ENCODE assay signal across 12 mouse cellular contexts in genomic region chr1:180889172-180889571, GRCm38 (mm10). TPM values are rescaled to one million over a fixed set of nuclear protein-coding genes. Genes with fewer than 3 reads are reported as not detected.
DNase-seq lines count a peak whose midpoint lies in the region; ATAC-seq and TF ChIP-seq lines count a peak whose summit lies in the region.
"Had no signal": no experiment of that assay in that cellular context is flagged by ENCODE, and none has a peak within 500 bp of the region (broad histone marks: within the 10 kb centered on the region; RNA-seq: fewer than 3 reads in every experiment).

No protein-coding gene starts in this region.

- H3K27me3 ChIP-seq in forebrain, embryonic 13.5 days = peaks cover 19% of the 10 kb centered on the region
- 0 out of 2 replicates have a peak, but pooled peaks cover 10% of the 10 kb centered on the region for H3K27me3 ChIP-seq in forebrain, embryonic 14.5 days (replicated peaks; ENCODE audit: control insufficient read depth, insufficient read depth, low read length)
- peaks cover 14% of the 10 kb centered on the region for H3K27me3 ChIP-seq in kidney, embryonic 16.5 days (ENCODE audit: insufficient read depth, low read length)
- H3K27me3 ChIP-seq in limb, embryonic 15.5 days = peaks cover 25% of the 10 kb centered on the region

- DNase-seq in forebrain, embryonic 14.5 days (ENCODE audit: low spot score) = no peak
- no peak for DNase-seq in kidney, postnatal 4 days
- no peak for DNase-seq in embryo, embryonic 10.5 days (ENCODE audit: low spot score)
- no peak for DNase-seq in cerebellum, postnatal 36 days

- H3K9ac ChIP-seq in forebrain, embryonic 13.5 days = no peak overlapping the region
- H3K9ac ChIP-seq in forebrain, embryonic 14.5 days (ENCODE audit: low read length) = no peak overlapping the region
- H3K9ac ChIP-seq in kidney, embryonic 16.5 days (replicated peaks; ENCODE audit: low read length) = no peak overlapping the region
- no peak overlapping the region for H3K9ac ChIP-seq in limb, embryonic 15.5 days

- H3K27ac ChIP-seq in forebrain, embryonic 13.5 days = no peak overlapping the region
- no peak overlapping the region for H3K27ac ChIP-seq in forebrain, embryonic 14.5 days (ENCODE audit: low read depth, low read length)
- no peak overlapping the region for H3K27ac ChIP-seq in kidney, embryonic 16.5 days (ENCODE audit: low read length)
- peak overlapping the region; percentile 47; the same call in 1 of the 2 replicates for H3K27ac ChIP-seq in bone marrow, adult 2 months (ENCODE audit: control insufficient read depth, insufficient read depth, low read depth, low read length, poor library complexity)
- peak overlapping the region; percentile 47; the same call in 1 of the 2 replicates for H3K27ac ChIP-seq in limb, embryonic 15.5 days

- TF ChIP-seq CTCF in bone marrow, adult 2 months (IDR thresholded peaks at IDR 0.05; ENCODE audit: control insufficient read depth, insufficient read depth, low read length) = no peak

- ATAC-seq in forebrain, embryonic 13.5 days = 0 out of 2 replicates have a peak, but pooled peaks have one; percentile 24
- ATAC-seq in forebrain, embryonic 14.5 days = no peak
- ATAC-seq in kidney, embryonic 16.5 days (ENCODE audit: low FRiP score, low TSS enrichment) = 0 out of 2 replicates have a peak, but pooled peaks have one; percentile 21
- ATAC-seq in limb, embryonic 15.5 days (ENCODE audit: insufficient number of reproducible peaks, low FRiP score, low TSS enrichment, low read depth) = peak; percentile 10; the same call in 1 of the 2 replicates
- ATAC-seq: activated CD4-positive, CD25-positive, alpha-beta regulatory T cell, adult 4 months had no signal

- TF ChIP-seq POLR2A in bone marrow, adult 2 months (IDR thresholded peaks at IDR 0.05; ENCODE audit: borderline replicate concordance, control insufficient read depth, low read depth, low read length) = no peak

- no peak overlapping the region for H3K4me3 ChIP-seq in forebrain, embryonic 13.5 days
- no peak overlapping the region for H3K4me3 ChIP-seq in forebrain, embryonic 14.5 days (ENCODE audit: low read depth, low read length)
- H3K4me3 ChIP-seq in kidney, embryonic 16.5 days (ENCODE audit: low read length) = peak overlapping the region; percentile 20; the same call in 1 of the 2 replicates
- no peak overlapping the region for H3K4me3 ChIP-seq in bone marrow, adult 2 months (replicated peaks; ENCODE audit: control insufficient read depth, low read depth, low read length)
- no peak overlapping the region for H3K4me3 ChIP-seq in limb, embryonic 15.5 days
- H3K4me3 ChIP-seq: erythroblast, embryonic 14.5 days; hindbrain, embryonic 10.5 days had no signal

- H3K4me1 ChIP-seq in forebrain, embryonic 13.5 days = peaks cover 13% of the 10 kb centered on the region
- H3K4me1 ChIP-seq in forebrain, embryonic 14.5 days (ENCODE audit: control insufficient read depth, insufficient read depth, low read length) = peaks cover 6% of the 10 kb centered on the region; the same call in 1 of the 2 replicates
- peaks cover 12% of the 10 kb centered on the region for H3K4me1 ChIP-seq in kidney, embryonic 16.5 days (ENCODE audit: insufficient read depth, low read length)
- peaks cover 10% of the 10 kb centered on the region for H3K4me1 ChIP-seq in bone marrow, adult 2 months (ENCODE audit: control insufficient read depth, insufficient read depth, low read length)
- peaks cover 14% of the 10 kb centered on the region for H3K4me1 ChIP-seq in limb, embryonic 15.5 days

- WGBS in forebrain, embryonic 13.5 days = 39% methylated on average over 7 of the region's 7 CpGs
- WGBS in forebrain, embryonic 14.5 days = 47% methylated on average over 7 of the region's 7 CpGs
- 38% methylated on average over 7 of the region's 7 CpGs for WGBS in kidney, embryonic 16.5 days
- WGBS in bone marrow, adult 2 months = 66% methylated on average over 7 of the region's 7 CpGs
- WGBS in limb, embryonic 15.5 days = 41% methylated on average over 7 of the region's 7 CpGs

- no peaks in the 10 kb centered on the region for H3K9me3 ChIP-seq in forebrain, embryonic 13.5 days (replicated peaks)
- no peaks in the 10 kb centered on the region for H3K9me3 ChIP-seq in forebrain, embryonic 14.5 days (replicated peaks; ENCODE audit: control insufficient read depth, low read length)
- no peaks in the 10 kb centered on the region for H3K9me3 ChIP-seq in kidney, embryonic 16.5 days (ENCODE audit: low read length)
- H3K9me3 ChIP-seq in limb, embryonic 15.5 days = no peaks in the 10 kb centered on the region
- H3K9me3 ChIP-seq: hindbrain, embryonic 10.5 days had no signal

- H3K4me2 ChIP-seq in forebrain, embryonic 13.5 days = 0 out of 2 replicates have a peak overlapping the region, but pooled peaks have one; percentile 40
- H3K4me2 ChIP-seq in forebrain, embryonic 14.5 days (ENCODE audit: low read length) = no peak overlapping the region
- H3K4me2 ChIP-seq in kidney, embryonic 16.5 days (replicated peaks; ENCODE audit: low read depth, low read length) = peak overlapping the region; percentile 41; the same call in 1 of the 2 replicates
- peak overlapping the region; percentile 42; the same call in 1 of the 2 replicates for H3K4me2 ChIP-seq in limb, embryonic 15.5 days

- no peaks in the 10 kb centered on the region for H3K36me3 ChIP-seq in forebrain, embryonic 13.5 days (ENCODE audit: poor library complexity, severe bottlenecking)
- no peaks in the 10 kb centered on the region for H3K36me3 ChIP-seq in forebrain, embryonic 14.5 days (ENCODE audit: control insufficient read depth, insufficient read depth, low read length)
- no peaks in the 10 kb centered on the region for H3K36me3 ChIP-seq in kidney, embryonic 16.5 days (ENCODE audit: insufficient read depth, low read length)
- H3K36me3 ChIP-seq in limb, embryonic 15.5 days = no peaks in the 10 kb centered on the region
- H3K36me3 ChIP-seq: hindbrain, embryonic 10.5 days had no signal

RNA-seq across cellular contexts. Expression of gene Lefty2, which starts 3.7 kb away (rescaled TPM):
- polyA plus RNA-seq in forebrain, embryonic 13.5 days (2015; fragmentation: Nextera tagmentation; extraction: Ambion mirVana) = 0.41 and 0.94 TPM in 2 replicates
- 2.4 and 2.5 TPM in 2 replicates for polyA plus RNA-seq in forebrain, embryonic 14.5 days (2014; fragmentation: Nextera tagmentation; extraction: Ambion mirVana)
- polyA plus RNA-seq in kidney, embryonic 16.5 days (2015; fragmentation: Nextera tagmentation; extraction: Ambion mirVana) = 0.12 TPM in 1 of 2 replicates, not detected in the other
- 1.4 TPM in 1 of 2 replicates, not detected in the other for polyA plus RNA-seq in bone marrow, adult 2 months (2011; ENCODE audit: insufficient read depth, insufficient read length, low replicate concordance, missing spikeins)
- 0.28 TPM in 1 of 2 replicates, not detected in the other for polyA plus RNA-seq in limb, embryonic 15.5 days (2015; fragmentation: Nextera tagmentation; extraction: Ambion mirVana)
- polyA plus RNA-seq: activated CD4-positive, CD25-positive, alpha-beta regulatory T cell, adult 4 months; erythroblast, embryonic 14.5 days; spleen, adult 2 months had no signal

RNA-seq across cellular contexts. Expression of gene Pycr2, which starts 14.9 kb away (rescaled TPM):
- 90.6 and 101 TPM in 2 replicates for polyA plus RNA-seq in forebrain, embryonic 13.5 days (2015; fragmentation: Nextera tagmentation; extraction: Ambion mirVana)
- 83.2 and 94.0 TPM in 2 replicates for polyA plus RNA-seq in forebrain, embryonic 14.5 days (2014; fragmentation: Nextera tagmentation; extraction: Ambion mirVana)
- polyA plus RNA-seq in kidney, embryonic 16.5 days (2015; fragmentation: Nextera tagmentation; extraction: Ambion mirVana) = 111 TPM in 2 replicates
- polyA plus RNA-seq in bone marrow, adult 2 months (2011; ENCODE audit: insufficient read depth, insufficient read length, low replicate concordance, missing spikeins) = 32.3 and 48.1 TPM in 2 replicates
- polyA plus RNA-seq in limb, embryonic 15.5 days (2015; fragmentation: Nextera tagmentation; extraction: Ambion mirVana) = 93.9 and 102 TPM in 2 replicates

RNA-seq across cellular contexts. Expression of gene Sde2, which starts 38.2 kb away (rescaled TPM):
- 32.7 and 33.8 TPM in 2 replicates for polyA plus RNA-seq in forebrain, embryonic 13.5 days (2015; fragmentation: Nextera tagmentation; extraction: Ambion mirVana)
- polyA plus RNA-seq in forebrain, embryonic 14.5 days (2014; fragmentation: Nextera tagmentation; extraction: Ambion mirVana) = 22.7 and 25.5 TPM in 2 replicates
- 41.4 and 42.8 TPM in 2 replicates for polyA plus RNA-seq in kidney, embryonic 16.5 days (2015; fragmentation: Nextera tagmentation; extraction: Ambion mirVana)
- polyA plus RNA-seq in bone marrow, adult 2 months (2011; ENCODE audit: insufficient read depth, insufficient read length, low replicate concordance, missing spikeins) = 13.9 and 24.7 TPM in 2 replicates
- 37.0 and 39.0 TPM in 2 replicates for polyA plus RNA-seq in limb, embryonic 15.5 days (2015; fragmentation: Nextera tagmentation; extraction: Ambion mirVana)

RNA-seq across cellular contexts. Expression of gene Lefty1, which starts 45.6 kb away (rescaled TPM):
- polyA plus RNA-seq in forebrain, embryonic 13.5 days (2015; fragmentation: Nextera tagmentation; extraction: Ambion mirVana) = not detected in 2 replicates
- polyA plus RNA-seq in forebrain, embryonic 14.5 days (2014; fragmentation: Nextera tagmentation; extraction: Ambion mirVana) = 0.15 and 0.56 TPM in 2 replicates
- 1.2 TPM in 2 replicates for polyA plus RNA-seq in kidney, embryonic 16.5 days (2015; fragmentation: Nextera tagmentation; extraction: Ambion mirVana)
- 2.6 TPM in 2 replicates for polyA plus RNA-seq in bone marrow, adult 2 months (2011; ENCODE audit: insufficient read depth, insufficient read length, low replicate concordance, missing spikeins)
- polyA plus RNA-seq in limb, embryonic 15.5 days (2015; fragmentation: Nextera tagmentation; extraction: Ambion mirVana) = 3.8 and 4.0 TPM in 2 replicates
- polyA plus RNA-seq: activated CD4-positive, CD25-positive, alpha-beta regulatory T cell, adult 4 months had no signal

RNA-seq across cellular contexts. Expression of gene Tmem63a, which starts 53.0 kb away (rescaled TPM):
- 0.88 and 1.4 TPM in 2 replicates for polyA plus RNA-seq in forebrain, embryonic 13.5 days (2015; fragmentation: Nextera tagmentation; extraction: Ambion mirVana)
- 1.1 and 1.3 TPM in 2 replicates for polyA plus RNA-seq in forebrain, embryonic 14.5 days (2014; fragmentation: Nextera tagmentation; extraction: Ambion mirVana)
- polyA plus RNA-seq in kidney, embryonic 16.5 days (2015; fragmentation: Nextera tagmentation; extraction: Ambion mirVana) = 11.8 and 13.1 TPM in 2 replicates
- polyA plus RNA-seq in bone marrow, adult 2 months (2011; ENCODE audit: insufficient read depth, insufficient read length, low replicate concordance, missing spikeins) = 20.7 and 32.8 TPM in 2 replicates
- polyA plus RNA-seq in limb, embryonic 15.5 days (2015; fragmentation: Nextera tagmentation; extraction: Ambion mirVana) = 26.9 and 28.2 TPM in 2 replicates

Comparison
In these comparisons a context has a peak if more than half of its experiments do, and no peak if none do; other contexts are left out.
1. H3K27ac ChIP-seq: peak in bone marrow, adult 2 months (single experiment) and limb, embryonic 15.5 days (single experiment); none in forebrain, embryonic 13.5 days (single experiment), forebrain, embryonic 14.5 days (single experiment) and kidney, embryonic 16.5 days (single experiment).